ENCODE assay signal across 21 mouse cellular contexts in genomic region chr6:140983610-140984009, GRCm38 (mm10).
DNase-seq lines count a peak whose midpoint lies in the region; ATAC-seq and TF ChIP-seq lines count a peak whose summit lies in the region.
"Had no signal": no experiment of that assay in that cellular context is flagged by ENCODE, and none has a peak within 500 bp of the region (broad histone marks: within the 10 kb centered on the region; RNA-seq: fewer than 3 reads in every experiment).

No protein-coding gene starts in this region.

- ATAC-seq in midbrain, postnatal 0 days (ENCODE audit: low FRiP score), result no peak
- ATAC-seq in midbrain, embryonic 14.5 days (ENCODE audit: low FRiP score, low TSS enrichment), result no peak
- ATAC-seq in forebrain, embryonic 13.5 days, result no peak
- ATAC-seq: activated CD4-positive, CD25-positive, alpha-beta regulatory T cell, adult 4 months; CD4-positive, CD25-positive, alpha-beta regulatory T cell, adult 4 months; forebrain, embryonic 14.5 days; forebrain, embryonic 16.5 days had no signal

- H3K9me3 ChIP-seq in midbrain, postnatal 0 days (ENCODE audit: low read length), result no peaks in the 10 kb centered on the region
- H3K9me3 ChIP-seq in midbrain, embryonic 14.5 days (ENCODE audit: control insufficient read depth, low read length), result no peaks in the 10 kb centered on the region
- H3K9me3 ChIP-seq in forebrain, embryonic 13.5 days (replicated peaks), result no peaks in the 10 kb centered on the region
- H3K9me3 ChIP-seq: embryonic facial prominence, embryonic 10.5 days; embryonic facial prominence, embryonic 12.5 days had no signal

- no peak overlapping the region for H3K9ac ChIP-seq in midbrain, postnatal 0 days (replicated peaks; ENCODE audit: low read length, poor library complexity, severe bottlenecking)
- no peak overlapping the region for H3K9ac ChIP-seq in midbrain, embryonic 14.5 days (replicated peaks; ENCODE audit: low read length)
- H3K9ac ChIP-seq in forebrain, embryonic 13.5 days, result no peak overlapping the region
- H3K9ac ChIP-seq: embryonic facial prominence, embryonic 12.5 days had no signal

- 96% methylated on average over 8 of the region's 8 CpGs for WGBS in midbrain, postnatal 0 days
- WGBS in midbrain, embryonic 14.5 days, result 98% methylated on average over 8 of the region's 8 CpGs
- WGBS in forebrain, embryonic 13.5 days, result 95% methylated on average over 8 of the region's 8 CpGs

- no peak overlapping the region for H3K4me2 ChIP-seq in midbrain, postnatal 0 days (ENCODE audit: low read depth, low read length, poor library complexity, severe bottlenecking)
- H3K4me2 ChIP-seq in midbrain, embryonic 14.5 days (ENCODE audit: low read length), result no peak overlapping the region
- no peak overlapping the region for H3K4me2 ChIP-seq in forebrain, embryonic 13.5 days
- H3K4me2 ChIP-seq: embryonic facial prominence, embryonic 12.5 days had no signal

- TF ChIP-seq CTCF in layer of hippocampus, adult 2 months (conservative IDR thresholded peaks at IDR 0.05), result 0 out of 2 replicates have a peak, but pooled peaks have one; percentile 7
- 0 out of 2 replicates have a peak, but pooled peaks have one; percentile 13 for TF ChIP-seq CTCF in midbrain, postnatal 0 days (IDR thresholded peaks at IDR 0.05)

- H3K4me1 ChIP-seq in midbrain, postnatal 0 days (ENCODE audit: insufficient read depth, low read length), result no peaks in the 10 kb centered on the region
- H3K4me1 ChIP-seq in midbrain, embryonic 14.5 days (ENCODE audit: control insufficient read depth, insufficient read depth, low read length), result no peaks in the 10 kb centered on the region
- H3K4me1 ChIP-seq in forebrain, embryonic 13.5 days, result no peaks in the 10 kb centered on the region
- H3K4me1 ChIP-seq: embryonic facial prominence, embryonic 10.5 days; embryonic facial prominence, embryonic 12.5 days had no signal

- no peaks in the 10 kb centered on the region for H3K36me3 ChIP-seq in midbrain, postnatal 0 days (ENCODE audit: insufficient read depth, low read length)
- no peaks in the 10 kb centered on the region for H3K36me3 ChIP-seq in midbrain, embryonic 14.5 days (ENCODE audit: control insufficient read depth, insufficient read depth, low read length)
- no peaks in the 10 kb centered on the region for H3K36me3 ChIP-seq in forebrain, embryonic 13.5 days (ENCODE audit: poor library complexity, severe bottlenecking)
- H3K36me3 ChIP-seq: embryonic facial prominence, embryonic 10.5 days; embryonic facial prominence, embryonic 12.5 days; G1E had no signal

- no peak overlapping the region for H3K27ac ChIP-seq in layer of hippocampus, adult 2 months
- H3K27ac ChIP-seq in midbrain, postnatal 0 days (ENCODE audit: low read depth, low read length), result no peak overlapping the region
- H3K27ac ChIP-seq in midbrain, embryonic 14.5 days (replicated peaks; ENCODE audit: low read depth, low read length), result no peak overlapping the region
- no peak overlapping the region for H3K27ac ChIP-seq in forebrain, embryonic 13.5 days
- H3K27ac ChIP-seq: embryonic facial prominence, embryonic 10.5 days; embryonic facial prominence, embryonic 12.5 days had no signal

- no peaks in the 10 kb centered on the region for H3K27me3 ChIP-seq in midbrain, postnatal 0 days (ENCODE audit: insufficient read depth, low read length)
- no peaks in the 10 kb centered on the region for H3K27me3 ChIP-seq in midbrain, embryonic 14.5 days (ENCODE audit: control insufficient read depth, insufficient read depth, low read length)
- no peaks in the 10 kb centered on the region for H3K27me3 ChIP-seq in forebrain, embryonic 13.5 days
- H3K27me3 ChIP-seq: CH12.LX; embryonic facial prominence, embryonic 12.5 days had no signal

- no peak overlapping the region for H3K4me3 ChIP-seq in layer of hippocampus, adult 2 months
- H3K4me3 ChIP-seq in midbrain, postnatal 0 days (ENCODE audit: low read depth, low read length), result no peak overlapping the region
- H3K4me3 ChIP-seq in midbrain, embryonic 14.5 days (replicated peaks; ENCODE audit: low read depth, low read length), result no peak overlapping the region
- H3K4me3 ChIP-seq in forebrain, embryonic 13.5 days, result no peak overlapping the region
- H3K4me3 ChIP-seq: embryonic facial prominence, embryonic 10.5 days; embryonic facial prominence, embryonic 12.5 days had no signal

- no peak for DNase-seq in layer of hippocampus, adult 2 months (ENCODE audit: low spot score in 2 of 2)
- DNase-seq in layer of hippocampus, postnatal 14 days (ENCODE audit: low spot score in 2 of 2), result no peak
- DNase-seq in midbrain, postnatal 0 days (ENCODE audit: low spot score), result no peak
- no peak for DNase-seq in midbrain, embryonic 14.5 days
- DNase-seq: adrenal gland, adult 8-10 months; adrenal gland, postnatal 14 days; adrenal gland, postnatal 36 days; B cell, adult 2 months; cerebellum, adult 11-12 months; cerebellum, adult 2 months; cerebellum, adult 9-10 months; cerebellum, postnatal 25 days had no signal
